Mouse (Mus musculus) kidney, embryonic 15.5 days (tissue): ENCODE data around the gene Cep131. TPM values are rescaled to one million over a fixed set of nuclear protein-coding genes. Genes with fewer than 3 reads are reported as not detected.

Experiments used
- ATAC-seq: fragments of 200-750 bp; cut with Nextera tagmentation; replicated peaks from 2 replicates; pipeline ENCODE4 v1.8.0; 2017; ENCODE audit warnings: moderate TSS enrichment; ENCODE audit not compliant: low FRiP score
- H3K27ac ChIP-seq: fragments of 300-500 bp; sonication (generic); 2 replicates; pipeline ENCODE4 v1.5.1; 2015; ENCODE audit warnings: mild to moderate bottlenecking, inconsistent platforms
- H3K27me3 ChIP-seq: fragments of 300-500 bp; sonication (generic); 2 replicates; pipeline ENCODE4 v1.6.1; 2015; ENCODE audit warnings: inconsistent platforms
- H3K36me3 ChIP-seq: fragments of 300-500 bp; sonication (generic); 2 replicates; pipeline ENCODE4 v1.6.1; 2015; ENCODE audit warnings: inconsistent platforms
- H3K4me1 ChIP-seq: fragments of 300-500 bp; sonication (generic); 2 replicates; pipeline ENCODE4 v1.6.1; 2015; ENCODE audit warnings: inconsistent platforms
- H3K4me2 ChIP-seq: fragments of 300-500 bp; sonication (generic); 2 replicates; pipeline ENCODE4 v1.6.1; 2015; ENCODE audit warnings: moderate library complexity, mild to moderate bottlenecking, inconsistent platforms
- H3K4me3 ChIP-seq: fragments of 300-500 bp; sonication (generic); replicated peaks from 2 replicates; pipeline ENCODE4 v1.5.1; 2015; ENCODE audit warnings: mild to moderate bottlenecking, inconsistent platforms
- H3K9ac ChIP-seq: fragments of 300-500 bp; sonication (generic); 2 replicates; pipeline ENCODE4 v1.6.1; 2015; ENCODE audit warnings: mild to moderate bottlenecking, inconsistent platforms
- H3K9me3 ChIP-seq: fragments of 300-500 bp; sonication (generic); replicated peaks from 2 replicates; pipeline ENCODE4 v1.6.1; 2016; ENCODE audit warnings: inconsistent platforms
- WGBS: fragments of 180-500 bp; shearing (Covaris S2); methylation state at CpG from one replicate; pipeline ENCODE4 v1.1.7; 2015; ENCODE audit warnings: mixed read lengths; 5-methylcytosine and 5-hydroxymethylcytosine counted together
- polyA plus RNA-seq: library from polyadenylated mRNA; unstranded; fragments of >200 nt; fragmentation: Nextera tagmentation; extraction: Ambion mirVana; gene quantifications from 2 replicates; pipeline ENCODE4 v1.2.1, GENCODE M21; 2015

Cep131 gene
- polyA plus RNA-seq, 1 experiment from 2014 or later: 27.7 TPM

DNA sequence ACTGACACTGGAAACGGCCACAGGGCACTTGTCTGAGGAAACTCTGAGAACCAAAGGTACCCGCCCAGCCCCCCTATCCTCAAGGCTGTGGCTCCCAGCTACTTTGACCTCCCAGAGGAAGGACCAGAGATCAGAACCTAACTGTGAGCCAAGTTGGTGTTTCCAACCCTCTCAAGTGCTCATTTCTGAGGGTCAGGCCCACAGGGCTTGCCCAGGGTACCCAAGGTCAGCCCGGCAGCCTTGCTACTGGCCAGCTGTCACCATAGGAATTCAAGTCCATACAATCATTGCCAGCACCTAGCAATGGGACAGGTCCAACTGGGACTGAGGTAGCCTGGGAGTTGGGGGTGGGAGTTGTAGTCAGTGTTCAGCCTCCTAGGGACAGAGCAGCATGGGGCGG is 4.0 kb upstream of the Cep131 start:
- no peak for ATAC-seq
- H3K9ac ChIP-seq: no peak overlapping the region
- peaks cover 12% of the 10 kb centered on the region for H3K4me1 ChIP-seq
- no peak overlapping the region for H3K4me3 ChIP-seq
- no peaks in the 10 kb centered on the region for H3K9me3 ChIP-seq
- H3K36me3 ChIP-seq: peaks cover 56% of the 10 kb centered on the region
- H3K27ac ChIP-seq: no peak overlapping the region
- WGBS: 94% methylated on average over 4 of the region's 4 CpGs
- no peaks in the 10 kb centered on the region for H3K27me3 ChIP-seq
- H3K4me2 ChIP-seq: no peak overlapping the region

DNA sequence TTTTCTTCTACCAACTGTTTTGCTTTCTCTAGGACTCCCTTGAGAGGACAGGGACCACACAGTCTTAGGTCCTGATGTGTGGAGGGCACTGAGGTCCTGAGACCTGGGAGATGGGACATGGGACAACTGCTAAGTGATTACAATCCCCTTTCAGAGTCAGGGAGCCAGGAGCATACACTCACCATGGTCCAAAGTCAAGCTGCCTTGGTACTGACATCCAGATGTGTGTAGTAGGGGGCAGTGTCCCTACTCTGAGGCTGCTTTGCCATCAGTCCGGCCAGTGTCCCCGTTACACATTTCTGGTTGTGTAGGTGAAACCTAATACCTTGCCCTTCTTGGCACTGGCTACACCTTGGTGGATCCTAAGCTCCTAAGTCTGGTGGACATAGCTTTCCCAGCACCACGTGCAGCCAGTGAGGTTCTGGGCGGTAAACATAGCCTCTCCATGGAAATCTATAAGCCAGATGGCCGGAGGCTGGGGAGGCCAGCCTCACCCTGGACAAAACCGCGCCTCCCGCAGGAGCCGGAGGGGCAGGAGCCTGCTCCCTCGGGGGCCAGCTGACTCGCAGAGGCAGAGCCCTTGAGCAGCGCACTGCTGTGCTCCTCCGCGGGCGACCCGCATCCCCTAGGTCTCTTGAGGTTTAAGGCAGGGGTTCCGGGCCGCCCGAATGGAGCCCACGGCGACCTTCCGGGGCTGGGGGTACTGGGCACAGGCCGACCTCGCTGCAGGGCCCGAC is 568 bp downstream of the Cep131 start:
- peak; percentile 45 for ATAC-seq
- under 1% methylated on average over 25 of the region's 25 CpGs for WGBS

DNA sequence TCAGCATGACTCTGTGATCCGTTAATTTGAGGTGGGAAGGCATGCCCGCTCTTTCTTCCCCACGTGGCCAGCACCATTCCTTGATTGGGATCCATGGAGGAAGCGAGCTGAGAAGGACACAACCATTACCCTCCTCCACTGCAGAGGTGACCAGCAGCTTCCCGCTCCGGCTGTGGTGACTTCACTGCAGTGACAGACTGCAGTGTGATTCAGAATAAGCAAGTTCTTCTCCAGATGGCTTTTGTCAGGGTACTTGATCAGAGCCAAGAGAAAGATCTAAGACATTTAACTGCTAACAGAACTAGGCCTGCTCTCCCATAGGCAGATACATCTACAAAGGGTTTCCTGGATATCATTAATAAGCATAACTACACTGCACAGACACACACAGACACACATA is 6.3 kb downstream of the Cep131 start:
- peaks cover 17% of the 10 kb centered on the region for H3K4me1 ChIP-seq
- ATAC-seq: no peak
- no peak overlapping the region for H3K4me3 ChIP-seq
- WGBS: 76% methylated on average over 6 of the region's 6 CpGs
- no peak overlapping the region for H3K4me2 ChIP-seq
- 0 out of 2 replicates have a peak overlapping the region, but pooled peaks have one; percentile 27 for H3K27ac ChIP-seq
- H3K9ac ChIP-seq: no peak overlapping the region
- no peaks in the 10 kb centered on the region for H3K27me3 ChIP-seq
- H3K9me3 ChIP-seq: no peaks in the 10 kb centered on the region
- H3K36me3 ChIP-seq: peaks cover 78% of the 10 kb centered on the region

More for the DNA sequence above, 568 bp downstream of the Cep131 start:
- Histone ChIP-seq H3K9me3 (no peaks in the 10 kb centered on the region), H3K4me2 (peak overlapping the region; percentile 87), H3K4me1 (peaks cover 28% of the 10 kb centered on the region), H3K9ac (peak overlapping the region; percentile 96), H3K27ac (peak overlapping the region; percentile 80), H3K27me3 (no peaks in the 10 kb centered on the region), H3K36me3 (peaks cover 34% of the 10 kb centered on the region), H3K4me3 (peak overlapping the region; percentile 94)

DNA sequence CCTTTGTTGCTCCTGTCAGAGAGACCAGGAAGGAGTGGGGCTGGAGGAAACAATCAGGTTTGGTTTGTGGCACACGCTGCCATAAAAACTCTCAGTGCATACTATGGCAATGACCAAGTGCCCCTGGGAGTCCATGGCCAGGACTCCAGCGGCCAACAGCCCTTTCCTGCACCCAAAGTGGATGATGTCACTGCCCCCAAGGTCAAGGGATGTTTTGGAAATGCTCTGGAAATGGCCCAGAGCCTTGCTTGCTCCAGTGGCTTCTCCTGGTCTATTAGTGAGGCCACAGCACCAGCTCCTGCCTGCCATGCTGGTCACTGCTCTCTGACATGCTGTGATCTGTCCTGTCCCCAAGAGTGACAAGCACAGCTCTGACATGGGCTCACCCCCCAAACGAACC is 10.4 kb downstream of the Cep131 start:
- no peak for ATAC-seq
- Histone ChIP-seq H3K27me3 (no peaks in the 10 kb centered on the region), H3K4me1 (peaks cover 11% of the 10 kb centered on the region; the same call in 1 of the 2 replicates), H3K4me3 (no peak overlapping the region), H3K27ac (no peak overlapping the region), H3K36me3 (peaks cover 92% of the 10 kb centered on the region), H3K4me2 (no peak overlapping the region), H3K9ac (no peak overlapping the region), H3K9me3 (no peaks in the 10 kb centered on the region)
- 69% methylated on average over 3 of the region's 3 CpGs for WGBS

DNA sequence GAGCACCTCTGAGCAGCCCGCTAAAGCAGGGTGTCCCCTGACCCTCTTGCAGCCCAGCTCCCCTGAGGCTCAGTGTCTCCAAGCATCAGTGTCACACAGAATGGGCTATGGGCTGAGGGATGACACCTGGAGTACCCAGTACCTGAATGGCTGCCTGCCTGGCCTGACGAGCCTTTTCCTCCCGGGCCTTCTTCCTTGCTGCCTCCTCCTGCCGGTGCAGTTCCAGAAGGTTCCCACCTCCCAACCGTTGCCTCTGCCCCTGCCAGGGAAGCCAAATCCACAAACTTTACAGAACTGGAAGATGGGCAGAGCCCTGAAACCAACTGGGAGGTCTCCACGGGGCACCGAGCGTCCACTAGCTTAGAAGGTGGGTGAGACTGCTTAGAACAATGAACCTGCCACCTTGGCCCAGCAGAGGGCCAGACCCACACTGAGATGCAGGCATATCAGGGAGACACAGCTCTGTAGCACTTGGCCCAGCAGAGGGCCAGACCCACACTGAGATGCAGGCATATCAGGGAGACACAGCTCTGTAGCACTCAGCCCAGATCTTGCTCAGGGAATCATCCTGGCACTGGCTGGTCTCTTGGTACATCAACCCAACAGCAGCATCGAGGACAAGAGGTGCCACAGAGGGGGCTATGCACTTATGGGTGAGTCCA is 13.5 kb downstream of the Cep131 start:
- Histone ChIP-seq H3K9me3 (no peaks in the 10 kb centered on the region), H3K36me3 (peaks cover 90% of the 10 kb centered on the region), H3K27ac (no peak overlapping the region), H3K4me3 (no peak overlapping the region), H3K4me2 (no peak overlapping the region), H3K27me3 (no peaks in the 10 kb centered on the region), H3K4me1 (peaks cover 24% of the 10 kb centered on the region), H3K9ac (no peak overlapping the region)
- 79% methylated on average over 9 of the region's 9 CpGs for WGBS
- no peak for ATAC-seq

DNA sequence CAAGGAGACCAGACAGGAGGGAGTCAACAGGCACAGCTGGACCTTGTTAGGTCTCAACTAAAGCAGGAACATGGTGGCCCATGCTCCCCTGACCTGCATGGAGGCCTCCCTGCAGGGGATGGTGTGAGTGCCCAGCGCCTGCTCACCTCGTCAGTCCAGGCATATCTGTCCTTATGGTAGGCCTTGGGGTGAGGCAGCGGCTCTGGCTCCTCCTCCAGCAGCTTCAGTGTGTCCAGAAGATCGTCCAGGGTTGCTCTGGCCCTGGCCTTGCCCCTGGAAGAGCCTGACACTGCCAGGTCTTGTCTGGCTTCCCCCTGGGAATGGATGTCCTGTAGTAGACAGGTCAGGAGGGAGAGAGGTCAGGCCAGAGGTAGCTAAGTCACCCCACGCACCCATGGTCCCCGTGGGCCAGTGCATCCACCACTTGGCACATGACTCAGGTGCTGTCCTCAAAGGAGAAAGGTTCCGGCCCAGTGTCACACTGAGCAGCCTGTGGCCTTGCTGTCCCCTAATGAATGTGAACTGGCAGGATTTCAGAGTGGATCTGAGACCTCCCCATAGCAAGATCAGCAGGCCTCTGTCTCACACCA is 14.8 kb downstream of the Cep131 start:
- 76% methylated on average over 7 of the region's 7 CpGs for WGBS
- H3K9me3 ChIP-seq: no peaks in the 10 kb centered on the region
- peaks cover 24% of the 10 kb centered on the region for H3K4me1 ChIP-seq
- H3K27ac ChIP-seq: no peak overlapping the region
- H3K4me2 ChIP-seq: no peak overlapping the region
- no peak for ATAC-seq
- no peak overlapping the region for H3K4me3 ChIP-seq
- no peak overlapping the region for H3K9ac ChIP-seq
- H3K27me3 ChIP-seq: no peaks in the 10 kb centered on the region
- H3K36me3 ChIP-seq: peaks cover 87% of the 10 kb centered on the region

DNA sequence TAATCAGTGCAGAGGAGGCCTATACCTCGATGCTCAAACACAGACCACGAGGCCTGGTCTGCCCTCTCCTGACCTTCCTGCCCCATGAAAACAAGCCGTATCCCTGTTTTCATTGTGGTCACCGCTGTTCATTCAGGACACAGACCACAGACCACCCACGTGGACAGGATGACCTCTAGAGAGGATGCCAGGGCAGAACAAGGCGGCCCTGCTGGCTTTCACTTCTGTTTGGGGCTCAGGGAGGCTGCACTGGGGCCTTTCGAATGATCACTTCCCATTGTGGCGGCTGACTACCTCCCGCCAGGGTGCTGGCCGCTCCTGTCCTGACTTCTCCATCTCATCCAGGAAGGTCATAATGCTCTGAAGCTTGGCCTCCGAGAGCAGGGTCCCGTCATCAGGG is 15.6 kb downstream of the Cep131 start:
- Histone ChIP-seq H3K27ac (no peak overlapping the region), H3K4me1 (peaks cover 24% of the 10 kb centered on the region), H3K36me3 (peaks cover 87% of the 10 kb centered on the region), H3K9ac (no peak overlapping the region), H3K27me3 (no peaks in the 10 kb centered on the region), H3K4me3 (no peak overlapping the region), H3K9me3 (no peaks in the 10 kb centered on the region), H3K4me2 (no peak overlapping the region)
- 46% methylated on average over 12 of the region's 12 CpGs for WGBS
- no peak for ATAC-seq

DNA sequence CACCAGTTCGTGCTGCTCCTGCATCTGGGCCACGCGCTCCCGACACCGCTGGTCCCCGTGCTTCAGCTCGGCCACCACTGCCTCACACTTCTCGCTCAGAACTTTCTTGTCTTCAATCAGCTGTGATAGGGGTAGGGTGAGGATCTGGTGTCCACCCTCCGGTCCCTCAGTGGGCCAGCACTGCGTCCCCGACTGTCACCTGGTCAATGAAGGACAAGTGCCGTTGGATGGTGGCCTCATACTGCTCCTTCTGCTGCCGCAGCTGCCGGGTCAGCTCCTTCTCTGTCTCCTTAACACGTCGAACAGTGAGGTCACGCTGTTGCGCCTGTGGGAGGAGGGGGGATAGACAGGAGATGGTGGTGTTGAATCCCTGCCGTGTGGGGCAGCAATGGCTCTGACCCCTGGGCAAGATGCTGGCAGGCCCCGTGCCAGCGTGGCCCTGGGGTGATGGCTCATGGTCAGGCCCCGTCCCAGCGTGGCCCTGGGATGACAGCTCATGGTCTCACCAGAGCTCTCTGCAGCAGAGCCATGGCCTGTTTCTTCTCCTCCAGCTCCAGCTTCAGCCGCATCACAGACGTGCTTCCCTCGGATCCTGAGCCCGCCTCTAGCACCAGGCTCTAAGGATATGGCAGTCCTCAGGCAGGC is 16.2 kb downstream of the Cep131 start:
- Histone ChIP-seq H3K4me3 (no peak overlapping the region), H3K27me3 (no peaks in the 10 kb centered on the region), H3K36me3 (peaks cover 87% of the 10 kb centered on the region), H3K9ac (no peak overlapping the region), H3K4me1 (peaks cover 19% of the 10 kb centered on the region), H3K27ac (no peak overlapping the region), H3K4me2 (no peak overlapping the region), H3K9me3 (no peaks in the 10 kb centered on the region)
- 91% methylated on average over 25 of the region's 27 CpGs for WGBS
- no peak for ATAC-seq

DNA sequence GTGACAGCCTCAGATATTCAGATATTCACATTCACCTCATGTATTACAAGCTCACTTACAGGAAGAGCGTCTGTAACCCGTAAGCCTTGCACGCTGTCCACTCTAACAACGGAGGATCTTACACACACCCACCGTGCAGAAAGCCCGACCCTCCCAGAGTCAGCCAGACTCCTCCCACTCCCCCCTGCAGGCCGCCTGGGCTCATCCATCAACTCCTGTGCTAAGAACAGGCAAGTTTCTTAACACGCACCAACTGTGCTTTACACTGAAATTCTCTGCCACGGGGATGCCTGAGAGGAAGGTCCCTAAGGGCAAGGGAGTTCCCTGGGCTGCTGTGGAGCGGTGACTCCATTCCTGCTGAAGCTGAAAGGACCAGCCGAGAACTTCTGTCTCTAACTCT is 17.4 kb downstream of the Cep131 start:
- 39% methylated on average over 11 of the region's 11 CpGs for WGBS
- Histone ChIP-seq H3K9me3 (no peaks in the 10 kb centered on the region), H3K4me3 (no peak overlapping the region), H3K27ac (no peak overlapping the region), H3K36me3 (peaks cover 88% of the 10 kb centered on the region), H3K4me2 (no peak overlapping the region), H3K27me3 (no peaks in the 10 kb centered on the region), H3K4me1 (peaks cover 16% of the 10 kb centered on the region), H3K9ac (no peak overlapping the region)
- no peak for ATAC-seq

DNA sequence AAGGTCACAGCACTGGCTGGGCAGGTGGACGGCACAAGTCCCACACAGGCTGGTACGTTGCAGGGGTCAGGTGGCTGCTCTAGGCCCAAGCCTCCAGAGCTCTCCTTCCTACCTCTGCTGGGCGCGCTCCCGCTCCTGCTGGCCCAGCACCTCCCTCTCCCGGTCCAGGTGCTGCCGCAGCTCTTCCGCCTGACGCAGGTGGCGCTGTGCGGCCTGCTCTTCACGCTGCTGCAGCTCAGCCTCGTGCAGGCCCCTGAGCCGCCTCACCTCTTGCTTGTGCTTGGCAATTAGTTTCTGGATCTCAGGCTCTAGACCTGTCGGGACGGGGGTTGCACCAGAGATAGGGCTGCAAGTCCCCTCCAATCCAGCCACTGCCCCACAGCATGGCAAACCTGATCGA is 18.8 kb downstream of the Cep131 start:
- no peak overlapping the region for H3K4me2 ChIP-seq
- H3K4me1 ChIP-seq: peaks cover 16% of the 10 kb centered on the region
- no peak for ATAC-seq
- no peaks in the 10 kb centered on the region for H3K27me3 ChIP-seq
- no peak overlapping the region for H3K27ac ChIP-seq
- WGBS: 61% methylated on average over 17 of the region's 17 CpGs
- H3K9ac ChIP-seq: no peak overlapping the region
- no peaks in the 10 kb centered on the region for H3K9me3 ChIP-seq
- no peak overlapping the region for H3K4me3 ChIP-seq
- peaks cover 91% of the 10 kb centered on the region for H3K36me3 ChIP-seq

DNA sequence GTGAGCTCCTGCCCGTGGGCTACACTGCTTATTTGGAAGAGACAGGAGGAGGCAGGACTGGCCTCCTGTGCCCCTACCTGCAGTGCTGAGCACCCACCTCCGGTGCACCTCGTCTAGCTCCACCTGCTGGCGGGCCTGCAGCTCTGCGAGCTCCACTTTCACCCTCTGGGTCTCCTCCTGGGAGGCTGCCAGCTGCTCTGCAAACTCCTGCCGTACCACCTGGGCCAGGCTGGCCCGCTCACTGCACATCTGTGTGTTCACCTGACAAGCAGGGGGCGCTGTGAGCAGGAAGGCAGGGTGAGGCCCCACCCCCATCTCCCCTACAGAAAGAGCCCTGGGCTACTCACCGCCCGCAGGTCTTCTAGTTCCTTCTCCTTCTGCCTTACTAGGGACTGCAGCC is 21.3 kb downstream of the Cep131 start:
- Histone ChIP-seq H3K36me3 (peaks cover 66% of the 10 kb centered on the region), H3K9ac (no peak overlapping the region), H3K27me3 (no peaks in the 10 kb centered on the region), H3K27ac (0 out of 2 replicates have a peak overlapping the region, but pooled peaks have one; percentile 10), H3K4me3 (no peak overlapping the region), H3K4me2 (no peak overlapping the region), H3K9me3 (no peaks in the 10 kb centered on the region), H3K4me1 (peaks cover 16% of the 10 kb centered on the region)
- WGBS: 37% methylated on average over 10 of the region's 10 CpGs
- peak; percentile 26 for ATAC-seq

DNA sequence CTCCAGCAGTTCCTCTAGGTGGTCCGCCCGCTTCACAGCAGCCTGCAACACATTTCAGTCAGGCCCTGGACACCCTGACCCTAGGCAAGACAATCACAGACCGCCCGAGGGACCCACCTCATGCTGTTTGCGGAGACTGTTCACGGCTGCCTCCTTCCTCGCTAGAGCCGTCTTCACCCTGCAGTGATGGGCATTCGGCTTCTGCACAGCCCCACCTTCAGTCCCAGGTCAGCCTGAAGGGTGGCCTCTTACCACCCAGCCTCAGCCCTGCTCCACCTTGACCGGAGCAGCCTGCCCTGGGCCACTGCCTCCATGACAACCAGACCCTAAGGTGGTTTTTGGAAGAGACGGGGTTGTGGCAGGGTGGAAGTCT is 22.0 kb downstream of the Cep131 start:
- H3K27ac ChIP-seq: no peak overlapping the region
- H3K4me3 ChIP-seq: no peak overlapping the region
- 88% methylated on average over 11 of the region's 11 CpGs for WGBS
- ATAC-seq: no peak
- H3K27me3 ChIP-seq: no peaks in the 10 kb centered on the region
- no peaks in the 10 kb centered on the region for H3K9me3 ChIP-seq
- H3K4me2 ChIP-seq: no peak overlapping the region
- peaks cover 59% of the 10 kb centered on the region for H3K36me3 ChIP-seq
- H3K4me1 ChIP-seq: peaks cover 17% of the 10 kb centered on the region
- no peak overlapping the region for H3K9ac ChIP-seq
